Mouse (Mus musculus): ENCODE measurements around the gene Ism1. TPM values are rescaled to one million over a fixed set of nuclear protein-coding genes. Genes with fewer than 3 reads are reported as not detected.

Ism1 gene
- total and polyA plus RNA-seq, 3 experiments = not detected

GRCm38 (mm10) chr2:139682540-139682939 is 4.6 kb downstream of the Ism1 start:
- no peaks in the 10 kb centered on the region for H3K4me1 ChIP-seq (ENCODE audit: control insufficient read depth in 1 of 2, insufficient read depth in 2 of 2)
- H3K9me3 ChIP-seq (replicated peaks; ENCODE audit: low read length) = peaks cover 10% of the 10 kb centered on the region
- H3K27me3 ChIP-seq (replicated peaks) = peaks cover 2% of the 10 kb centered on the region
- in situ Hi-C loops (cut with MboI; ENCODE audit: low pct_ligation_motif_present, low pct_unique_long_range_greater_than_20kb, low sequenced_read_pairs) (no loop called here), dilution Hi-C loops (cut with MboI; ENCODE audit: extremely low pct_ligation_motif_present, extremely low pct_unique_long_range_greater_than_20kb, low sequenced_read_pairs) (no loop called here)
- H3K79me2 ChIP-seq (replicated peaks; ENCODE audit: control insufficient read depth, extremely low read depth, insufficient read depth, poor library complexity, severe bottlenecking) = no peaks in the 10 kb centered on the region
- H3K4me2 ChIP-seq (ENCODE audit: insufficient read depth, low read depth, poor library complexity, severe bottlenecking) = no peak overlapping the region
- no peak overlapping the region for H3K9ac ChIP-seq (ENCODE audit: insufficient read depth, low read depth)
- no peaks in the 10 kb centered on the region for H3K36me3 ChIP-seq (replicated peaks in 1 of 2; ENCODE audit: control insufficient read depth in 1 of 2, insufficient read depth in 1 of 2, low read length in 1 of 2)
- DNase-seq (ENCODE audit: extremely low read depth) = no peak
- no peak for TF ChIP-seq SIN3A (IDR thresholded peaks at IDR 0.05; ENCODE audit: low read length)
- TF ChIP-seq NRF1 (IDR thresholded peaks at IDR 0.05; ENCODE audit: low read depth, low read length) = no peak
- TF ChIP-seq MYC (IDR thresholded peaks at IDR 0.05; ENCODE audit: low read depth, low read length) = no peak
- no peak for TF ChIP-seq MEF2A (IDR thresholded peaks at IDR 0.05; ENCODE audit: borderline replicate concordance, low read depth, low read length)
- TF ChIP-seq USF2 (conservative IDR thresholded peaks at IDR 0.05; ENCODE audit: low read depth, low read length) = no peak
- no peak for TF ChIP-seq CHD2 (IDR thresholded peaks at IDR 0.05; ENCODE audit: low read length)
- TF ChIP-seq ELF1 (IDR thresholded peaks at IDR 0.05; ENCODE audit: low read depth, low read length) = no peak
- no peak for TF ChIP-seq TBP (conservative IDR thresholded peaks at IDR 0.05; ENCODE audit: low read depth, low read length)
- no peak for TF ChIP-seq ZMIZ1 (IDR thresholded peaks at IDR 0.05; ENCODE audit: low read depth, low read length)
- TF ChIP-seq MAZ (IDR thresholded peaks at IDR 0.05; ENCODE audit: low read depth, low read length) = no peak
- TF ChIP-seq SMC3 (IDR thresholded peaks at IDR 0.05; ENCODE audit: low read depth, low read length) = no peak
- H3K4me3 ChIP-seq (replicated peaks in 1 of 3; ENCODE audit: low read depth in 2 of 3, low read length in 2 of 3, poor library complexity in 1 of 3) = no peak overlapping the region
- H3K27ac ChIP-seq (ENCODE audit: insufficient read depth, low read depth) = no peak overlapping the region

GRCm38 (mm10) chr2:139689442-139690003 is 11.5 kb downstream of the Ism1 start:
- Histone ChIP-seq H3K36me3 (replicated peaks in 1 of 2; ENCODE audit: control insufficient read depth in 1 of 2, insufficient read depth in 1 of 2, low read length in 1 of 2) (no peaks in the 10 kb centered on the region), H3K9me3 (replicated peaks; ENCODE audit: low read length) (peaks cover 5% of the 10 kb centered on the region), H3K4me3 (replicated peaks in 1 of 3; ENCODE audit: low read depth in 2 of 3, low read length in 2 of 3, poor library complexity in 1 of 3) (no peak overlapping the region), H3K27me3 (replicated peaks) (peaks cover 2% of the 10 kb centered on the region), H3K4me1 (ENCODE audit: control insufficient read depth in 1 of 2, insufficient read depth in 2 of 2) (no peaks in the 10 kb centered on the region), H3K79me2 (replicated peaks; ENCODE audit: control insufficient read depth, extremely low read depth, insufficient read depth, poor library complexity, severe bottlenecking) (no peaks in the 10 kb centered on the region), H3K9ac (ENCODE audit: insufficient read depth, low read depth) (no peak overlapping the region), H3K4me2 (ENCODE audit: insufficient read depth, low read depth, poor library complexity, severe bottlenecking) (no peak overlapping the region), H3K27ac (ENCODE audit: insufficient read depth, low read depth) (no peak overlapping the region)
- in situ Hi-C loops (cut with MboI; ENCODE audit: low pct_ligation_motif_present, low pct_unique_long_range_greater_than_20kb, low sequenced_read_pairs) = no loop called here
- TF ChIP-seq USF1 (IDR thresholded peaks at IDR 0.05; ENCODE audit: low read depth, low read length) = no peak
- TF ChIP-seq ELF1 (IDR thresholded peaks at IDR 0.05; ENCODE audit: low read depth, low read length) = no peak
- TF ChIP-seq MAX (IDR thresholded peaks at IDR 0.05; ENCODE audit: low read length) = no peak
- TF ChIP-seq GABPA (IDR thresholded peaks at IDR 0.05; ENCODE audit: insufficient replicate concordance, low read depth, low read length) = no peak
- no peak for TF ChIP-seq ZC3H11A (IDR thresholded peaks at IDR 0.05; ENCODE audit: low read depth, low read length)
- TF ChIP-seq RCOR1 (conservative IDR thresholded peaks at IDR 0.05; ENCODE audit: low read depth, low read length) = no peak
- no peak for TF ChIP-seq JUND (conservative IDR thresholded peaks at IDR 0.05; ENCODE audit: low read depth, low read length)
- DNase-seq (ENCODE audit: extremely low read depth) = no peak
- dilution Hi-C loops (cut with MboI; ENCODE audit: extremely low pct_ligation_motif_present, extremely low pct_unique_long_range_greater_than_20kb, low sequenced_read_pairs) = no loop called here

Measured in CH12.LX (cell line).